Mouse (Mus musculus) left cerebral cortex, postnatal 4 days (tissue): ENCODE measurements around the gene Vwc2l. TPM values are rescaled to one million over a fixed set of nuclear protein-coding genes. Genes with fewer than 3 reads are reported as not detected.

ENCODE experiments used
- DNase-seq: peaks from one replicate; pipeline ENCODE4 v3.0.0-alpha.2; 2022
- intact Hi-C: fragments of 180-260 bp; cut with DNase I; formaldehyde crosslinking; loops from one replicate; pipeline ENCODE4 v1.15.1; 2025
- total RNA-seq, 2 experiments: library from RNA; stranded (reverse); gene quantifications; 2 replicates each; pipeline ENCODE4 v1.2.3; 2021

Vwc2l gene
- total RNA-seq, 2 experiments from 2014 or later: 17.5 to 18.6 TPM

GRCm38 (mm10) chr1:70907366-70907765 is 181.9 kb downstream of the Vwc2l start:
- intact Hi-C loops: no loop called here
- DNase-seq: no peak

DNA sequence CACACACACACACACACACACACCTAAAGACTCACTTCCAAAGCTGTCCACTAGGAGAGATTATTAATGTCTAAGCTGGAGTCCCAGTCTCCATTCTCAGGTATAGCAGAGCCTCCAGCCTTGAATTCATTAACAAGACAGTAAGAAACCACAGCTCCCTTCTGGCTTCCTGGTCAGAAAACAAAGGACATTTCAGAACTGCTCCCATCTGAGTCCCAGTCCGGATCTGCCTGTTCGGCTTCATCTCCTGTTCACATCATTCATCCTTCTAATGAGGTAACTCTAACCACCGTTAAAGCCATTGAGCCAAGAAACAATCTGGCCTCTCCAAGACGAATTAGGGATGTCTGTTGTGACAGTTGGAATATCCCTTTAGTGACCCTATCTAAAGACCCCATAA is 185.7 kb downstream of the Vwc2l start:
- DNase-seq: no peak
- intact Hi-C loops: no loop called here

- intact Hi-C loops: no loop called here
- peak; percentile 56 for DNase-seq
These were observed 187.6 kb downstream of the Vwc2l start for GRCm38 (mm10) chr1:70913071-70913470.

DNA sequence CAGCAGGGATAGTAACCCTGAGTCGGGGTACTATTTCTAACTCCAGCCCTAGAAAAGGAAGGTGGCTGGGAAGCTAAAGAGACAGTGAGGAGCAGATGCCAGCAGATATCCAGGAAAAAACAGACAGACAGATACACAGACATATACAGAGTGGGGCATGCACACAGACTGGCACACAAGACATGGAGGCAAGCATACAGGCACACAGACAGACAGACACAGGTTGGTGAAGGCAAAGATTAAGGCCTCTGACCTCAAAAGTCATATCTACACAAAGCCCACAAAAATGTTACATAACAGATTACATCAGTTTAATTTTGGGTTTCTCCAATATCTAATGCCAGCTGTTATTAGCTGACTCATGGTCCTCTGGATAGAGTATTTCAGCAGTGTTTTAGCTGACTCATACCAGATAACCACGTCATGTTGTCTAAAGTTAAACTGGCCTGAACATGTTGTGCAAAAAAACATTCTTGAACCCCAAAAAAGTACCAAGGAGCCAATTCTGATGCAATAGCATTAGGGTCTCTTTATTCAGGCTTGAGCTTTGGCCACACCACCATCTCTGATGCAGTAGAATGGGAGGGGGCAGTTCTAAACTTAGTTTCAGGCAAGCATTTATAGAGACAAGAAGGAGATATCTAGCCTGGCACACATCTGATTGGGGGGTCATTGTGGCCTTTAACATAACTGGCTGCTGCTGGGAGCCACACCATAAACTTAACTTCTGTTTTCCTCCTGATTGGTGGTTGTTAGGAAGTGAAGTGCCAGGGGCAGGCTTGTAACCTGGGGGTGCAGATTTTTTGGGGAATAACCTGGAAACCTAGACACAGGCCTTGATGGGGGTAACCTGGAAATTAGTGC is 192.9 kb downstream of the Vwc2l start:
- intact Hi-C loops: no loop called here

GRCm38 (mm10) chr1:70933016-70933415 is 207.5 kb downstream of the Vwc2l start:
- intact Hi-C loops: no loop called here
- peak; percentile 65 for DNase-seq

More for the DNA sequence above, 192.9 kb downstream of the Vwc2l start:
- no peak for DNase-seq
